Mouse (Mus musculus): ENCODE results near the gene Dzip1. TPM values are rescaled to one million over a fixed set of nuclear protein-coding genes. Genes with fewer than 3 reads are reported as not detected.

The Dzip1 gene
- polyA plus RNA-seq, 1 experiment from 2014 or later = 32.3 TPM

- DNase-seq (ENCODE audit: low read depth, low spot score) = no peak
- H3K27me3 ChIP-seq = no peaks in the 10 kb centered on the region
- ATAC-seq = no peak
- CTCF ChIA-PET = no interaction called here
- in situ Hi-C loops (cut with MboI; ENCODE audit: low pct_unique_long_range_greater_than_20kb) = no loop called here
- POLR2A ChIA-PET = interaction anchor here (0.9 kb wide), 1 partner anchor 15 kb away, joined by 3 read pairs; no protein-coding TSS in a partner anchor
- no peak for TF ChIP-seq CTCF (IDR thresholded peaks at IDR 0.05)
Observed at GRCm38 (mm10) chr14:118940796-118941495, 15.7 kb upstream of the Dzip1 start.

GRCm38 (mm10) chr14:118938551-118938950 is 13.3 kb upstream of the Dzip1 start:
- ATAC-seq (no peak), DNase-seq (ENCODE audit: low read depth, low spot score) (no peak)
- TF ChIP-seq CTCF (IDR thresholded peaks at IDR 0.05) = no peak
- in situ Hi-C loops (cut with MboI; ENCODE audit: low pct_unique_long_range_greater_than_20kb) = no loop called here
- ChIA-PET POLR2A (interaction anchor here (0.6 kb wide), 2 partner anchors 68 to 1485 kb away, joined by 3 read pairs; no protein-coding TSS in a partner anchor), CTCF (no interaction called here)
- H3K27me3 ChIP-seq = no peaks in the 10 kb centered on the region

GRCm38 (mm10) chr14:118937533-118938492 is 12.6 kb upstream of the Dzip1 start, which contains the start of gene Dnajc3:
Gene Dnajc3, plus strand, starts transcription at chr14:118937976.
- DNase-seq (ENCODE audit: low read depth, low spot score) (peak; percentile 88), ATAC-seq (peak; percentile 99)
- in situ Hi-C loops (cut with MboI; ENCODE audit: low pct_unique_long_range_greater_than_20kb) = no loop called here
- no peak for TF ChIP-seq CTCF (IDR thresholded peaks at IDR 0.05)
- ChIA-PET POLR2A (interaction anchor here (0.6 kb wide), 1 partner anchor 1484 kb away, joined by 3 read pairs; no protein-coding TSS in a partner anchor), CTCF (no interaction called here)
- H3K27me3 ChIP-seq = no peaks in the 10 kb centered on the region

GRCm38 (mm10) chr14:118936952-118937351 is 11.7 kb upstream of the Dzip1 start:
- H3K27me3 ChIP-seq = no peaks in the 10 kb centered on the region
- no peak for TF ChIP-seq CTCF (IDR thresholded peaks at IDR 0.05)
- CTCF ChIA-PET = interaction anchor here (1.0 kb wide), 1 partner anchor 12 kb away, joined by 3 read pairs; the partner anchor contains the start of gene Dzip1
- DNase-seq (ENCODE audit: low read depth, low spot score) (no peak), ATAC-seq (no peak)
- POLR2A ChIA-PET = no interaction called here
- in situ Hi-C loops (cut with MboI; ENCODE audit: low pct_unique_long_range_greater_than_20kb) = no loop called here

GRCm38 (mm10) chr14:118936236-118936635 is 11.0 kb upstream of the Dzip1 start:
- no peaks in the 10 kb centered on the region for H3K27me3 ChIP-seq
- CTCF ChIA-PET = interaction anchor here (1.0 kb wide), 1 partner anchor 11 kb away, joined by 3 read pairs; the partner anchor contains the start of gene Dzip1
- DNase-seq (ENCODE audit: low read depth, low spot score) (no peak), ATAC-seq (no peak)
- TF ChIP-seq CTCF (IDR thresholded peaks at IDR 0.05) = no peak
- in situ Hi-C loops (cut with MboI; ENCODE audit: low pct_unique_long_range_greater_than_20kb) = no loop called here
- POLR2A ChIA-PET = interaction anchor here (0.5 to 0.7 kb wide), 2 partner anchors 10 to 28 kb away, joined by 3 read pairs; no protein-coding TSS in a partner anchor

GRCm38 (mm10) chr14:118934686-118935085 is 9.4 kb upstream of the Dzip1 start:
- ATAC-seq (no peak), DNase-seq (ENCODE audit: low read depth, low spot score) (no peak)
- no peak for TF ChIP-seq CTCF (IDR thresholded peaks at IDR 0.05)
- ChIA-PET POLR2A (interaction anchor here (0.7 kb wide), 1 partner anchor 129 kb away, joined by 3 read pairs; no protein-coding TSS in a partner anchor), CTCF (no interaction called here)
- no peaks in the 10 kb centered on the region for H3K27me3 ChIP-seq
- in situ Hi-C loops (cut with MboI; ENCODE audit: low pct_unique_long_range_greater_than_20kb) = no loop called here

- H3K27me3 ChIP-seq = no peaks in the 10 kb centered on the region
- ATAC-seq (no peak), DNase-seq (ENCODE audit: low read depth, low spot score) (no peak)
- ChIA-PET CTCF (no interaction called here), POLR2A (no interaction called here)
- in situ Hi-C loops (cut with MboI; ENCODE audit: low pct_unique_long_range_greater_than_20kb) = no loop called here
- TF ChIP-seq CTCF (IDR thresholded peaks at IDR 0.05) = no peak
Observed at GRCm38 (mm10) chr14:118932956-118933355, 7.7 kb upstream of the Dzip1 start.

GRCm38 (mm10) chr14:118931181-118931580 is 5.9 kb upstream of the Dzip1 start:
- ChIA-PET CTCF (no interaction called here), POLR2A (no interaction called here)
- H3K27me3 ChIP-seq = no peaks in the 10 kb centered on the region
- in situ Hi-C loops (cut with MboI; ENCODE audit: low pct_unique_long_range_greater_than_20kb) = no loop called here
- no peak for TF ChIP-seq CTCF (IDR thresholded peaks at IDR 0.05)
- ATAC-seq (no peak), DNase-seq (ENCODE audit: low read depth, low spot score) (no peak)

- in situ Hi-C loops (cut with MboI; ENCODE audit: low pct_unique_long_range_greater_than_20kb) = no loop called here
- DNase-seq (ENCODE audit: low read depth, low spot score) = no peak
- TF ChIP-seq CTCF (IDR thresholded peaks at IDR 0.05) = no peak
- POLR2A ChIA-PET = no interaction called here
- ATAC-seq = peak; percentile 24
- no peaks in the 10 kb centered on the region for H3K27me3 ChIP-seq
- CTCF ChIA-PET = no interaction called here
Observed at GRCm38 (mm10) chr14:118930777-118931176, 5.5 kb upstream of the Dzip1 start.

GRCm38 (mm10) chr14:118929779-118930178 is 4.5 kb upstream of the Dzip1 start:
- in situ Hi-C loops (cut with MboI; ENCODE audit: low pct_unique_long_range_greater_than_20kb) = no loop called here
- DNase-seq (ENCODE audit: low read depth, low spot score) = no peak
- H3K27me3 ChIP-seq = no peaks in the 10 kb centered on the region
- ChIA-PET CTCF (no interaction called here), POLR2A (no interaction called here)
- ATAC-seq = no peak
- no peak for TF ChIP-seq CTCF (IDR thresholded peaks at IDR 0.05)

GRCm38 (mm10) chr14:118928565-118928964 is 3.3 kb upstream of the Dzip1 start:
- ChIA-PET CTCF (no interaction called here), POLR2A (no interaction called here)
- in situ Hi-C loops (cut with MboI; ENCODE audit: low pct_unique_long_range_greater_than_20kb) = no loop called here
- no peak for TF ChIP-seq CTCF (IDR thresholded peaks at IDR 0.05)
- DNase-seq (ENCODE audit: low read depth, low spot score) = no peak
- no peaks in the 10 kb centered on the region for H3K27me3 ChIP-seq
- no peak for ATAC-seq

Measured in Patski (cell line).